Mouse (Mus musculus) heart, postnatal 10 days (tissue): Measurements from ENCODE around the gene Rbfox3. TPM values are rescaled to one million over a fixed set of nuclear protein-coding genes. Genes with fewer than 3 reads are reported as not detected.

Experiments used
- DNase-seq, 2 experiments: peaks; one replicate each; pipeline ENCODE4 v3.0.0; 2021
- intact Hi-C: fragments of 180-260 bp; cut with DNase I; formaldehyde crosslinking; loops from one replicate; pipeline ENCODE4 v1.15.1; 2025
- total RNA-seq, 2 experiments: library from RNA; stranded (reverse); gene quantifications; 2 replicates each; pipeline ENCODE4 v1.2.3; 2021

The Rbfox3 gene
- total RNA-seq, 2 experiments from 2014 or later, result 0.36 TPM; not detected in 1

GRCm38 (mm10) chr11:118634647-118635046 lies 276.8 kb downstream of the Rbfox3 start:
- peak in 1 of 2 experiments; percentile 27 for DNase-seq
- intact Hi-C loops, result no loop called here

GRCm38 (mm10) chr11:118629718-118630117 lies 281.7 kb downstream of the Rbfox3 start:
- DNase-seq, result no peak
- intact Hi-C loops, result no loop called here

GRCm38 (mm10) chr11:118627541-118627940 lies 283.9 kb downstream of the Rbfox3 start:
- DNase-seq, result no peak
- intact Hi-C loops, result no loop called here

GRCm38 (mm10) chr11:118620869-118621268 lies 290.5 kb downstream of the Rbfox3 start:
- no peak for DNase-seq
- intact Hi-C loops, result no loop called here

GRCm38 (mm10) chr11:118614126-118614525 lies 297.3 kb downstream of the Rbfox3 start:
- intact Hi-C loops, result no loop called here
- no peak for DNase-seq

GRCm38 (mm10) chr11:118610128-118610527 lies 301.3 kb downstream of the Rbfox3 start:
- intact Hi-C loops, result no loop called here
- DNase-seq, result no peak

- intact Hi-C loops, result no loop called here
- no peak for DNase-seq
Observed at GRCm38 (mm10) chr11:118609236-118610000, 302.0 kb downstream of the Rbfox3 start.

- no peak for DNase-seq
- intact Hi-C loops, result no loop called here
Observed at GRCm38 (mm10) chr11:118607927-118608326, 303.5 kb downstream of the Rbfox3 start.

GRCm38 (mm10) chr11:118605570-118605969 lies 305.8 kb downstream of the Rbfox3 start:
- intact Hi-C loops, result no loop called here
- DNase-seq, result no peak

- no peak for DNase-seq
- intact Hi-C loops, result no loop called here
Observed at GRCm38 (mm10) chr11:118604206-118604605, 307.2 kb downstream of the Rbfox3 start.

GRCm38 (mm10) chr11:118603126-118603525 lies 308.3 kb downstream of the Rbfox3 start:
- intact Hi-C loops, result no loop called here
- peak; percentile 42 to 54 for DNase-seq

GRCm38 (mm10) chr11:118601484-118601883 lies 309.9 kb downstream of the Rbfox3 start:
- intact Hi-C loops, result no loop called here

GRCm38 (mm10) chr11:118600168-118600567 lies 311.2 kb downstream of the Rbfox3 start:
- no peak for DNase-seq
- intact Hi-C loops, result no loop called here

More at GRCm38 (mm10) chr11:118601484-118601883, 309.9 kb downstream of the Rbfox3 start:
- DNase-seq, result no peak

- DNase-seq, result no peak
- intact Hi-C loops, result no loop called here
Observed at GRCm38 (mm10) chr11:118598726-118599125, 312.7 kb downstream of the Rbfox3 start.

GRCm38 (mm10) chr11:118584826-118585225 lies 326.6 kb downstream of the Rbfox3 start:
- intact Hi-C loops, result no loop called here
- DNase-seq, result peak; percentile 85 to 90

- DNase-seq, result no peak
- intact Hi-C loops, result no loop called here
Observed at GRCm38 (mm10) chr11:118583989-118584388, 327.4 kb downstream of the Rbfox3 start.

GRCm38 (mm10) chr11:118583573-118583972 lies 327.8 kb downstream of the Rbfox3 start:
- intact Hi-C loops, result no loop called here
- DNase-seq, result no peak

GRCm38 (mm10) chr11:118581019-118581418 lies 330.4 kb downstream of the Rbfox3 start:
- no peak for DNase-seq
- intact Hi-C loops, result no loop called here

- intact Hi-C loops, result no loop called here
- no peak for DNase-seq
Observed at GRCm38 (mm10) chr11:118579622-118580021, 331.8 kb downstream of the Rbfox3 start.

- intact Hi-C loops, result no loop called here
- DNase-seq, result no peak
Observed at GRCm38 (mm10) chr11:118577271-118577670, 334.1 kb downstream of the Rbfox3 start.

- DNase-seq, result no peak
- intact Hi-C loops, result no loop called here
Observed at GRCm38 (mm10) chr11:118576611-118577010, 334.8 kb downstream of the Rbfox3 start.

GRCm38 (mm10) chr11:118574418-118574817 lies 337.0 kb downstream of the Rbfox3 start:
- DNase-seq, result no peak
- intact Hi-C loops, result loop anchor here (2.0 kb wide), 1 partner anchor 164 kb away; no protein-coding TSS in a partner anchor
